Mouse (Mus musculus) G1E (cell line): ENCODE measurements around the gene Usp4.

Source experiments
- CTCF ChIP-seq: IDR thresholded peaks from 2 replicates; pipeline ENCODE4 v1.5.1; 2012; ENCODE audit warnings: low read depth, low read length, inconsistent platforms, mixed read lengths
- GATA2 ChIP-seq: IDR thresholded peaks from 2 replicates; pipeline ENCODE4 v1.6.1; 2012; ENCODE audit warnings: low read depth, low read length, inconsistent platforms, borderline replicate concordance
- POLR2AphosphoS5 ChIP-seq: IDR thresholded peaks from 2 replicates; pipeline ENCODE4 v1.6.1; 2012; ENCODE audit warnings: low read depth, low read length, inconsistent platforms; ENCODE audit not compliant: insufficient replicate concordance

- TF ChIP-seq CTCF (no peak), GATA2 (no peak), POLR2AphosphoS5 (no peak)
Measured at GRCm38 (mm10) chr9:108395427-108395826, 47.8 kb downstream of the Usp4 start.
